Mouse (Mus musculus): Measurements from ENCODE around the gene Meis2.

GRCm38 (mm10) chr2:116022876-116023275, 42.8 kb downstream of the Meis2 start:
- TF ChIP-seq CTCF (IDR thresholded peaks at IDR 0.05; ENCODE audit: borderline replicate concordance, extremely low read depth, insufficient read depth, insufficient read length) (no peak), POLR2A (IDR thresholded peaks at IDR 0.05; ENCODE audit: borderline replicate concordance, extremely low read depth, insufficient read depth, insufficient read length, poor library complexity, severe bottlenecking) (no peak)
